Mouse (Mus musculus) central nervous system, embryonic 18 days (tissue): Measurements from ENCODE around the gene Fam160a2. TPM values are rescaled to one million over a fixed set of nuclear protein-coding genes. Genes with fewer than 3 reads are reported as not detected.

ENCODE experiments used
- polyA plus RNA-seq: library from polyadenylated mRNA; depleted of rRNA; stranded (reverse); fragments of >200 nt; gene quantifications from 2 replicates; pipeline ENCODE4 v1.2.3, GENCODE M21; 2012; rRNA removed

Fam160a2 gene
- polyA plus RNA-seq, result 35.4 and 37.7 TPM in 2 replicates

DNA sequence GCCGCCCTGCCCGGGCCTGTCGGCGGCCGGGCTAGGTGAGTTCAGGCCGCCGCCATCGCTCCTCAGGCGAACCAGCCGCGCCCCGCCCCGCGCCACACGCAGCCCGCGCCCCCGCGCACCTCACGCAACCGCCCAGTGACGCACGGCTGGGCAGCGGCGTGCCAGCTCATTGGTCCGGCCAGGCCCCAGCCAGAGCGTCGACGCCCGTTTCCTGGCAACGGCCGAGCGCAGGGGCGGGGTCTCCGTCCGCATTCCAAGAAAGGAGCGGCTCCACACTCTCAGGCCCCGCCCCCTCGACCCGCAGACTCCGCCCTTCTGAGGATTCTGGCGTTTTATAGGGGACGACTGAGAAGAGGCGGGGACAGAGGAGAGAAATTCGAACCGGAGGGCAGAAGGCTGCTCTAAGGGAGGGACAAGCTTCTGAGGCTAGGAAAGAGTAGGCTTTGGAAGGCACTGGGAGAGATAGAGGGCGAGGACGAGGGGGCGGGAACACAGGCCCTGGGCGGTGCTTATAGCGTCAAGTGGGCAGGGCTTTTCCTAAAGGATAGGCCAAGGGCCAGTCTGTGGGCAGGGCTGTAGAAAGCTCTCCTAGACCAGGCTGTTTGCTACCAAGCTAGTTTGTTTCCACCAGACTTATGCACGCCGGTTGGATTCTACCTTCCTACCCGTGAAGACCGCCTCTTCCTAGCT, at the start of gene Fam160a2:
TSS of gene Fam160a2 (minus strand) at position 120 of the 690 bp plus-strand sequence.

GRCm38 (mm10) chr7:105425424-105426043, 25.7 kb upstream of the Fam160a2 start, which contains the start of gene Cckbr:
Cckbr (plus strand) TSS chr7:105425731.

GRCm38 (mm10) chr7:105404268-105404667, 4.4 kb upstream of the Fam160a2 start, which contains the start of gene Cnga4:
Cnga4 (plus strand) TSS chr7:105404568.

DNA sequence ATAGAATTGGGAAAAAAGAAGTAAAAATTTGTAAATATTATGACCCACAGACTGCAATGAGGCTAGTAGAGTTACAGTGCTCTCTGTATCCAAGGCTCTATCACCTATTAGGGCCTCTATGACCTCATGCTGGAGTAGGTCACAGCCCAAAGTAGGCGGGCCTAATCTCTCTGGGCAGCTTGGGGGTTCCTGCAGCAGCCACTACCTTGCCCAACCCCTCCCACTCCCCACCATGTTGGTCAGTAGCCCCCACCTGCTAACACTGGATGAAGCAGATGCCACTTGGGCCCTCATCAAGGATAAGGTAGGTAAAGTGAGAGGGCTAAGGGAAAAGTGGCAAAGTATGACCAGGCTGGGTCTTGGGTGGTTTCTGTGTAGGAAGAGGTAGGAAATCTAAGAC, 25.0 kb downstream of the Fam160a2 start, which contains the start of gene Gm5901:
TSS of gene Gm5901 (plus strand) at position 173 of the 400 bp plus-strand sequence.

GRCm38 (mm10) chr7:105367930-105368329, 31.9 kb downstream of the Fam160a2 start, which contains the start of gene Olfr692:
Olfr692 (plus strand) TSS chr7:105368230.

DNA sequence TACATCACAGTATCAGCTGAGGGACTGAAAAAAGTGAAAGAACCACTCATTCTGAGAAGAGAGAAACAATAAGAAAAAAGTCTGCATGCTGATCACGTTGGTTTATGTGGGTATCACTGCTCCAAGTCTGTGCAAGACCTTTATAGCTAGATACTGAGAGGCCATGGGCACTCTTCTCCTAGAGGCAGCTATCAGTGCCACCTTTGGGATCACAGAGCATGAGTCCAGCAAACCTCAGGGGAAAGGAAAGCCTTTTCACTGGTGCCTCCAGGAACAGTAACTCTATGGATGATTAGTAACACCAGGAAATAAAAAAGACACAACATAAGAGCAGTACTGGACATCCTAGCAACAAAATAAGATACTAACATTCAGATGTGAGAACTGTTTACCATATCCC, 57.7 kb downstream of the Fam160a2 start, which contains the start of gene Olfr691:
TSS of gene Olfr691 (minus strand) at position 101 of the 400 bp plus-strand sequence.

GRCm38 (mm10) chr7:105334004-105334403, 65.8 kb downstream of the Fam160a2 start, which contains the start of gene Olfr690:
Olfr690 (minus strand) TSS chr7:105334104.

Other genes starting within 250 kb of the Fam160a2 start
- gene Olfr684, start 236.4 kb downstream of the Fam160a2 start, polyA plus RNA-seq, result not detected in 2 replicates
- not detected in 2 replicates for gene Olfr685, start 214.0 kb downstream of the Fam160a2 start, polyA plus RNA-seq
- gene Olfr686, start 192.6 kb downstream of the Fam160a2 start, polyA plus RNA-seq, result not detected in 2 replicates
- not detected in 2 replicates for gene Olfr688, start 112.0 kb downstream of the Fam160a2 start, polyA plus RNA-seq
- not detected in 2 replicates for gene Olfr689, start 88.9 kb downstream of the Fam160a2 start, polyA plus RNA-seq
- gene Olfr690, start 66.0 kb downstream of the Fam160a2 start, polyA plus RNA-seq, result 0.12 and 0.43 TPM in 2 replicates
- 0.21 and 0.24 TPM in 2 replicates for gene Olfr691, start 57.8 kb downstream of the Fam160a2 start, polyA plus RNA-seq
- not detected in 2 replicates for gene Olfr692, start 31.8 kb downstream of the Fam160a2 start, polyA plus RNA-seq
- gene Gm5901, start 25.0 kb downstream of the Fam160a2 start, polyA plus RNA-seq, result not detected in 2 replicates
- 0.27 and 0.32 TPM in 2 replicates for gene Cnga4, start 4.5 kb upstream of the Fam160a2 start, polyA plus RNA-seq
- 6.2 and 6.7 TPM in 2 replicates for gene Cckbr, start 25.7 kb upstream of the Fam160a2 start, polyA plus RNA-seq
- gene Cavin3, start 82.2 kb upstream of the Fam160a2 start, polyA plus RNA-seq, result 26.2 and 30.2 TPM in 2 replicates
- 51.4 and 52.2 TPM in 2 replicates for gene Smpd1, start 154.3 kb upstream of the Fam160a2 start, polyA plus RNA-seq
- 318 and 323 TPM in 2 replicates for gene Apbb1, start 181.6 kb upstream of the Fam160a2 start, polyA plus RNA-seq
- 0.28 and 0.64 TPM in 2 replicates for gene Hpx, start 200.1 kb upstream of the Fam160a2 start, polyA plus RNA-seq
- gene Trim3, start 233.5 kb upstream of the Fam160a2 start, polyA plus RNA-seq, result 138 and 139 TPM in 2 replicates
- gene Timm10b, start 240.0 kb upstream of the Fam160a2 start, polyA plus RNA-seq, result 103 and 104 TPM in 2 replicates
- 114 and 120 TPM in 2 replicates for gene Arfip2, start 240.4 kb upstream of the Fam160a2 start, polyA plus RNA-seq
- gene Gm45799, start 240.5 kb upstream of the Fam160a2 start, polyA plus RNA-seq, result 75.4 and 96.5 TPM in 2 replicates